Mouse (Mus musculus) liver, adult 2 months (tissue): ENCODE data around the gene 9930022D16Rik. TPM values are rescaled to one million over a fixed set of nuclear protein-coding genes. Genes with fewer than 3 reads are reported as not detected.

Source experiments
- DNase-seq: peaks from one replicate; pipeline ENCODE4 v3.0.0-alpha.2; 2011; ENCODE audit warnings: low read depth, low spot score; ENCODE audit errors: extremely low read depth
- H3K27ac ChIP-seq: fragments of 200-500 bp; replicated peaks from 2 replicates; pipeline ENCODE4 v1.5.1; 2012; ENCODE audit warnings: low read depth, mild to moderate bottlenecking, control low read depth, inconsistent platforms, low read length; ENCODE audit not compliant: insufficient read depth
- H3K27me3 ChIP-seq: fragments of 200-500 bp; 2 replicates; pipeline ENCODE4 v1.6.1; 2012; ENCODE audit warnings: mild to moderate bottlenecking, moderate library complexity, low read length, inconsistent platforms; ENCODE audit not compliant: control insufficient read depth, insufficient read depth
- H3K36me3 ChIP-seq: fragments of 200-500 bp; 2 replicates; pipeline ENCODE4 v1.6.1; 2012; ENCODE audit warnings: low read length, inconsistent platforms; ENCODE audit not compliant: control insufficient read depth, insufficient read depth
- H3K4me1 ChIP-seq: fragments of 200-500 bp; 2 replicates; pipeline ENCODE4 v1.6.1; 2011; ENCODE audit warnings: low read length; ENCODE audit not compliant: control insufficient read depth, insufficient read depth
- H3K4me3 ChIP-seq: fragments of 200-500 bp; 2 replicates; pipeline ENCODE4 v1.5.1; 2011; ENCODE audit warnings: low read depth, mild to moderate bottlenecking, control low read depth, low read length, moderate library complexity; ENCODE audit not compliant: insufficient read depth
- H3K79me2 ChIP-seq: fragments of 200-500 bp; 2 replicates; pipeline ENCODE4 v1.6.1; 2012; ENCODE audit warnings: inconsistent platforms, mild to moderate bottlenecking, low read length, moderate library complexity; ENCODE audit not compliant: control insufficient read depth, insufficient read depth
- H3K9ac ChIP-seq: fragments of 200-500 bp; 2 replicates; pipeline ENCODE4 v1.6.1; 2012; ENCODE audit warnings: low read depth, mild to moderate bottlenecking, control low read depth, inconsistent platforms, low read length
- CTCF ChIP-seq: fragments of 200-500 bp; IDR thresholded peaks from 2 replicates; pipeline ENCODE4 v1.5.1; 2011; ENCODE audit warnings: low read depth, low read length, control low read depth
- POLR2A ChIP-seq: fragments of 200-500 bp; IDR thresholded peaks from 2 replicates; pipeline ENCODE4 v1.6.1; 2011; ENCODE audit warnings: low read length, control low read depth; ENCODE audit not compliant: insufficient read depth; ENCODE audit errors: extremely low read depth
- WGBS: fragments of 180-500 bp; shearing (Covaris S2); methylation state at CpG from one replicate; pipeline ENCODE4 v1.1.7; 2018; 5-methylcytosine and 5-hydroxymethylcytosine counted together
- polyA plus RNA-seq: library from polyadenylated mRNA; depleted of rRNA; stranded (reverse); fragments of >200 nt; gene quantifications from 2 replicates; pipeline ENCODE4 v1.2.3, GENCODE M21; 2012; rRNA removed
- total RNA-seq: library from RNA; depleted of rRNA; stranded (reverse); fragments of >200 nt; gene quantifications from 2 replicates; pipeline ENCODE4 v1.2.3, GENCODE M21; 2014; rRNA removed

The 9930022D16Rik gene
- total and polyA plus RNA-seq, 2 experiments, result not detected

GRCm38 (mm10) chr11:109466987-109467386 lies 53.3 kb downstream of the 9930022D16Rik start:
- peaks cover 3% of the 10 kb centered on the region; the same call in 1 of the 2 replicates for H3K36me3 ChIP-seq

GRCm38 (mm10) chr11:109468133-109468532 lies 54.4 kb downstream of the 9930022D16Rik start:
- H3K79me2 ChIP-seq, result peaks cover 5% of the 10 kb centered on the region; the same call in 1 of the 2 replicates
- no peak overlapping the region for H3K4me3 ChIP-seq
- no peaks in the 10 kb centered on the region for H3K36me3 ChIP-seq
- peak; percentile 52 for DNase-seq
- no peaks in the 10 kb centered on the region for H3K27me3 ChIP-seq
- no peak overlapping the region for H3K27ac ChIP-seq
- no peak overlapping the region for H3K9ac ChIP-seq
- no peak for TF ChIP-seq POLR2A
- TF ChIP-seq CTCF, result no peak
- 31% methylated on average over 5 of the region's 5 CpGs for WGBS
- H3K4me1 ChIP-seq, result peaks cover 1% of the 10 kb centered on the region; the same call in 1 of the 2 replicates

More at GRCm38 (mm10) chr11:109466987-109467386, 53.3 kb downstream of the 9930022D16Rik start:
- no peak for TF ChIP-seq POLR2A
- TF ChIP-seq CTCF, result no peak
- Histone ChIP-seq H3K4me1 (peaks cover 1% of the 10 kb centered on the region; the same call in 1 of the 2 replicates), H3K79me2 (peaks cover 5% of the 10 kb centered on the region; the same call in 1 of the 2 replicates), H3K27ac (no peak overlapping the region), H3K4me3 (no peak overlapping the region), H3K9ac (no peak overlapping the region), H3K27me3 (no peaks in the 10 kb centered on the region)
- 84% methylated on average over 8 of the region's 8 CpGs for WGBS
- no peak for DNase-seq

Other genes starting within 250 kb of the 9930022D16Rik start
- gene Rgs9, start 115.8 kb upstream of the 9930022D16Rik start, total RNA-seq, result 0.37 and 0.54 TPM in 2 replicates
- gene Rgs9, start 115.8 kb upstream of the 9930022D16Rik start, polyA plus RNA-seq, result 0.09 and 0.22 TPM in 2 replicates
- gene Gna13, start 51.1 kb upstream of the 9930022D16Rik start, total RNA-seq, result 18.0 and 23.2 TPM in 2 replicates
- 10.0 and 13.7 TPM in 2 replicates for gene Gna13, start 51.1 kb upstream of the 9930022D16Rik start, polyA plus RNA-seq
- 10.8 and 16.0 TPM in 2 replicates for gene Amz2, start 12.0 kb downstream of the 9930022D16Rik start, total RNA-seq
- 13.3 and 14.8 TPM in 2 replicates for gene Amz2, start 12.0 kb downstream of the 9930022D16Rik start, polyA plus RNA-seq
- 8.1 and 9.9 TPM in 2 replicates for gene Arsg, start 59.5 kb downstream of the 9930022D16Rik start, total RNA-seq
- gene Arsg, start 59.5 kb downstream of the 9930022D16Rik start, polyA plus RNA-seq, result 8.5 and 9.1 TPM in 2 replicates
- gene Slc16a6, start 59.7 kb downstream of the 9930022D16Rik start, total RNA-seq, result 1.4 and 1.5 TPM in 2 replicates
- gene Slc16a6, start 59.7 kb downstream of the 9930022D16Rik start, polyA plus RNA-seq, result 1.9 and 2.2 TPM in 2 replicates
- 8.5 and 8.8 TPM in 2 replicates for gene Wipi1, start 198.1 kb downstream of the 9930022D16Rik start, total RNA-seq
- gene Wipi1, start 198.1 kb downstream of the 9930022D16Rik start, polyA plus RNA-seq, result 6.4 and 7.3 TPM in 2 replicates
- gene Prkar1a, start 235.5 kb downstream of the 9930022D16Rik start, total RNA-seq, result 47.2 and 56.4 TPM in 2 replicates
- 51.1 and 59.9 TPM in 2 replicates for gene Prkar1a, start 235.5 kb downstream of the 9930022D16Rik start, polyA plus RNA-seq